In the genomic region with DNA sequence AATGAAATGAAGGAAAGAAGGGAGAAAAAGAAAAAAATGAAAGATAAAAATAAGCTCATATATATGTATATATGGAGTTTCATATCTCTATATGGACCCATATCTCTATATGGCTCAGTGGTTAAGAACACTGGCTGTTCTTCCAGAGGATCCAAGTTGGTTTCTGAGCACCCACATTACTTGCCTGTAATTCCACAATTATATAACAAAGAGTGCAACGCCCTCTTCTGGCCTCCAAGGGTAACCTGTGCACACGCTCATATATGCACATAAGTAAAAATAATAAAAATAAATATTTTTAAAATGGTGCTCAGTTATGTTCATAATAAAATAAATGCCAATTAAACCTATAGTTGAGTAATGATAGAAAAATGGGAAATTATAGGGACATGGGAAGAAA, we compare ENCODE assay signal across 21 mouse cellular contexts. TPM values are rescaled to one million over a fixed set of nuclear protein-coding genes. Genes with fewer than 3 reads are reported as not detected.
DNase-seq lines count a peak whose midpoint lies in the region; ATAC-seq and TF ChIP-seq lines count a peak whose summit lies in the region.
"Had no signal": no experiment of that assay in that cellular context is flagged by ENCODE, and none has a peak within 500 bp of the region (broad histone marks: within the 10 kb centered on the region; RNA-seq: fewer than 3 reads in every experiment).

No protein-coding gene starts in this region.

- H3K9me3 ChIP-seq in lung, postnatal 0 days (ENCODE audit: low read length) = no peaks in the 10 kb centered on the region
- H3K9me3 ChIP-seq in MEL (replicated peaks; ENCODE audit: insufficient read depth, low read length) = no peaks in the 10 kb centered on the region
- H3K9me3 ChIP-seq in stomach, postnatal 0 days (ENCODE audit: control insufficient read depth, low read length) = no peaks in the 10 kb centered on the region
- H3K9me3 ChIP-seq in forebrain, embryonic 12.5 days = no peaks in the 10 kb centered on the region
- H3K9me3 ChIP-seq: embryonic facial prominence, embryonic 15.5 days; forebrain, embryonic 13.5 days; intestine, embryonic 15.5 days; limb, embryonic 10.5 days; neural tube, embryonic 12.5 days had no signal

- H3K27me3 ChIP-seq in heart, adult 2 months (ENCODE audit: control insufficient read depth, insufficient read depth, low read length) = no peaks in the 10 kb centered on the region
- H3K27me3 ChIP-seq in lung, postnatal 0 days (replicated peaks; ENCODE audit: insufficient read depth, low read length) = no peaks in the 10 kb centered on the region
- no peaks in the 10 kb centered on the region for H3K27me3 ChIP-seq in MEL (ENCODE audit: control insufficient read depth in 1 of 2, insufficient read depth in 2 of 2, low read length in 2 of 2)
- no peaks in the 10 kb centered on the region for H3K27me3 ChIP-seq in stomach, postnatal 0 days (ENCODE audit: control insufficient read depth, insufficient read depth, low read length)
- no peaks in the 10 kb centered on the region for H3K27me3 ChIP-seq in forebrain, embryonic 12.5 days
- H3K27me3 ChIP-seq: embryonic facial prominence, embryonic 15.5 days; forebrain, embryonic 13.5 days; intestine, embryonic 15.5 days; neural tube, embryonic 12.5 days had no signal

- H3K4me1 ChIP-seq in heart, adult 2 months (ENCODE audit: control insufficient read depth, insufficient read depth, low read length) = peaks cover 5% of the 10 kb centered on the region
- no peaks in the 10 kb centered on the region for H3K4me1 ChIP-seq in lung, postnatal 0 days (ENCODE audit: insufficient read depth, low read depth, low read length)
- no peaks in the 10 kb centered on the region for H3K4me1 ChIP-seq in lung, adult 2 months (ENCODE audit: control insufficient read depth, insufficient read depth, low read length)
- H3K4me1 ChIP-seq in MEL (ENCODE audit: control insufficient read depth in 1 of 2, insufficient read depth in 2 of 2, low read length in 2 of 2) = peaks cover 2 to 10% of the 10 kb centered on the region in 2 experiments; a peak in 2 of 4 replicates
- H3K4me1 ChIP-seq in stomach, postnatal 0 days (replicated peaks; ENCODE audit: control insufficient read depth, insufficient read depth) = no peaks in the 10 kb centered on the region
- H3K4me1 ChIP-seq in forebrain, embryonic 12.5 days = peaks cover 10% of the 10 kb centered on the region
- H3K4me1 ChIP-seq: forebrain, embryonic 13.5 days; neural tube, embryonic 12.5 days had no signal

- H3K9ac ChIP-seq in heart, adult 2 months (ENCODE audit: low read depth, low read length) = no peak overlapping the region
- no peak overlapping the region for H3K9ac ChIP-seq in lung, postnatal 0 days (replicated peaks; ENCODE audit: low read depth)
- H3K9ac ChIP-seq in MEL (ENCODE audit: control insufficient read depth, low read depth, low read length, poor library complexity, severe bottlenecking) = no peak overlapping the region
- H3K9ac ChIP-seq in stomach, postnatal 0 days (ENCODE audit: low read length) = no peak overlapping the region
- H3K9ac ChIP-seq in forebrain, embryonic 12.5 days = no peak overlapping the region
- H3K9ac ChIP-seq: embryonic facial prominence, embryonic 15.5 days; forebrain, embryonic 13.5 days; intestine, embryonic 15.5 days; neural tube, embryonic 12.5 days had no signal

- no peak for TF ChIP-seq POLR2A in heart, adult 2 months (IDR thresholded peaks at IDR 0.05; ENCODE audit: insufficient read depth, low read depth, low read length)
- no peak for TF ChIP-seq POLR2A in lung, adult 2 months (IDR thresholded peaks at IDR 0.05; ENCODE audit: borderline replicate concordance, extremely low read depth, low read depth, low read length)
- no peak for TF ChIP-seq POLR2A in MEL (IDR thresholded peaks at IDR 0.05; ENCODE audit: control insufficient read depth in 1 of 2, insufficient read depth in 1 of 2, low read depth in 1 of 2, low read length in 2 of 2, poor library complexity in 1 of 2)

- DNase-seq in heart, adult 2 months = no peak
- DNase-seq in heart, adult 11 months = no peak
- peak; percentile 45 for DNase-seq in lung, postnatal 0 days (ENCODE audit: low spot score)
- DNase-seq in lung, adult 2 months = no peak
- DNase-seq in MEL (ENCODE audit: low read depth, low spot score) = peak; percentile 41
- DNase-seq in stomach, postnatal 0 days (ENCODE audit: low spot score) = no peak
- DNase-seq: adrenal gland, adult 2 months; cerebellum, adult 8-10 months; heart, adult 18-20 months; kidney, postnatal 36 days; layer of hippocampus, postnatal 36 days; lung, adult 18-20 months; thymus, postnatal 25 days had no signal

- TF ChIP-seq RAD21 in MEL (IDR thresholded peaks at IDR 0.05; ENCODE audit: low read depth, low read length) = peak; percentile 49

- ATAC-seq in lung, postnatal 0 days = no peak
- ATAC-seq in stomach, postnatal 0 days (ENCODE audit: low FRiP score, low TSS enrichment) = no peak
- ATAC-seq in forebrain, embryonic 12.5 days (ENCODE audit: low FRiP score) = no peak
- ATAC-seq: forebrain, embryonic 13.5 days; intestine, embryonic 15.5 days; midbrain, embryonic 16.5 days had no signal

- TF ChIP-seq CTCF in heart, adult 2 months (IDR thresholded peaks at IDR 0.05) = peak; percentile 49
- peak; percentile 48 for TF ChIP-seq CTCF in lung, postnatal 0 days (IDR thresholded peaks at IDR 0.05)
- TF ChIP-seq CTCF in lung, adult 2 months (IDR thresholded peaks at IDR 0.05; ENCODE audit: insufficient read depth, low read length) = no peak
- TF ChIP-seq CTCF in MEL (IDR thresholded peaks at IDR 0.05 in 2 of 3, conservative IDR thresholded peaks at IDR 0.05 in 1 of 3; ENCODE audit: control insufficient read depth in 1 of 3, insufficient read depth in 1 of 3, low read depth in 2 of 3, low read length in 3 of 3, poor library complexity in 1 of 3, severe bottlenecking in 1 of 3) = peak; percentile 13 to 41 (median 23); a peak in 4 of 6 replicates
- peak; percentile 50 for TF ChIP-seq CTCF in stomach, postnatal 0 days (IDR thresholded peaks at IDR 0.05; ENCODE audit: low read depth)

- H3K36me3 ChIP-seq in heart, adult 2 months (ENCODE audit: control insufficient read depth, insufficient read depth, low read length) = no peaks in the 10 kb centered on the region
- H3K36me3 ChIP-seq in lung, postnatal 0 days (ENCODE audit: insufficient read depth, low read length) = no peaks in the 10 kb centered on the region
- peaks cover 0 to 9% of the 10 kb centered on the region in 2 experiments; a peak in 2 of 4 replicates for H3K36me3 ChIP-seq in MEL (ENCODE audit: control insufficient read depth in 1 of 2, insufficient read depth in 2 of 2, low read length in 2 of 2)
- H3K36me3 ChIP-seq in stomach, postnatal 0 days (ENCODE audit: control insufficient read depth, insufficient read depth, low read length) = no peaks in the 10 kb centered on the region
- H3K36me3 ChIP-seq in forebrain, embryonic 12.5 days (replicated peaks) = no peaks in the 10 kb centered on the region
- H3K36me3 ChIP-seq: embryonic facial prominence, embryonic 15.5 days; intestine, embryonic 15.5 days; limb, embryonic 10.5 days; neural tube, embryonic 12.5 days had no signal

- no peaks in the 10 kb centered on the region for H3K79me2 ChIP-seq in heart, adult 2 months (replicated peaks; ENCODE audit: control insufficient read depth, insufficient read depth, low read length)
- no peaks in the 10 kb centered on the region for H3K79me2 ChIP-seq in MEL (ENCODE audit: control insufficient read depth, insufficient read depth, low read length, poor library complexity)

- H3K4me3 ChIP-seq in heart, adult 2 months = no peak overlapping the region
- H3K4me3 ChIP-seq in lung, postnatal 0 days (ENCODE audit: low read depth, low read length) = no peak overlapping the region
- H3K4me3 ChIP-seq in lung, adult 2 months (replicated peaks; ENCODE audit: extremely low read depth, low read depth, low read length) = no peak overlapping the region
- H3K4me3 ChIP-seq in MEL (ENCODE audit: control insufficient read depth in 1 of 2, insufficient read depth in 1 of 2, low read depth in 2 of 2, low read length in 2 of 2) = no peak overlapping the region
- H3K4me3 ChIP-seq in stomach, postnatal 0 days (ENCODE audit: low read depth, low read length) = no peak overlapping the region
- no peak overlapping the region for H3K4me3 ChIP-seq in forebrain, embryonic 12.5 days (replicated peaks)
- H3K4me3 ChIP-seq: embryonic facial prominence, embryonic 15.5 days; forebrain, embryonic 13.5 days; intestine, embryonic 15.5 days; limb, embryonic 10.5 days; neural tube, embryonic 12.5 days had no signal

- no peak for TF ChIP-seq EP300 in heart, adult 2 months (IDR thresholded peaks at IDR 0.05; ENCODE audit: insufficient read depth, low read depth, low read length)
- TF ChIP-seq EP300 in lung, postnatal 0 days (IDR thresholded peaks at IDR 0.05) = no peak
- TF ChIP-seq EP300 in MEL (IDR thresholded peaks at IDR 0.05; ENCODE audit: low read depth in 1 of 2, low read length in 2 of 2) = no peak
- TF ChIP-seq EP300 in stomach, postnatal 0 days (optimal IDR thresholded peaks at IDR 0.05) = no peak

- 81% methylated on average over 2 of the region's 2 CpGs for WGBS in heart, adult 2 months
- WGBS in lung, postnatal 0 days = 82% methylated on average over 2 of the region's 2 CpGs
- 74% methylated on average over 2 of the region's 2 CpGs for WGBS in lung, adult 2 months
- WGBS in stomach, postnatal 0 days = 84% methylated on average over 2 of the region's 2 CpGs
- WGBS in forebrain, embryonic 12.5 days = 89% methylated on average over 2 of the region's 2 CpGs

- H3K4me2 ChIP-seq in lung, postnatal 0 days (replicated peaks; ENCODE audit: low read depth, low read length) = no peak overlapping the region
- no peak overlapping the region for H3K4me2 ChIP-seq in stomach, postnatal 0 days (replicated peaks; ENCODE audit: low read depth)
- H3K4me2 ChIP-seq in forebrain, embryonic 12.5 days = no peak overlapping the region
- H3K4me2 ChIP-seq: embryonic facial prominence, embryonic 15.5 days; forebrain, embryonic 13.5 days; intestine, embryonic 15.5 days; neural tube, embryonic 12.5 days had no signal

- intact Hi-C loops in heart, adult 2 months (cut with DNase I) = loop anchor here (5.0 to 10.0 kb wide), 2 partner anchors 282 to 445 kb away; no protein-coding TSS in a partner anchor

- H3K27ac ChIP-seq in heart, adult 2 months = no peak overlapping the region
- H3K27ac ChIP-seq in lung, postnatal 0 days (ENCODE audit: low read length) = no peak overlapping the region
- H3K27ac ChIP-seq in MEL (ENCODE audit: control insufficient read depth, low read depth, low read length) = no peak overlapping the region
- no peak overlapping the region for H3K27ac ChIP-seq in stomach, postnatal 0 days (replicated peaks)
- no peak overlapping the region for H3K27ac ChIP-seq in forebrain, embryonic 12.5 days
- H3K27ac ChIP-seq: embryonic facial prominence, embryonic 15.5 days; forebrain, embryonic 13.5 days; intestine, embryonic 15.5 days; limb, embryonic 10.5 days; macrophage; neural tube, embryonic 12.5 days had no signal

RNA-seq across cellular contexts. Expression of a gene that starts 11.9 kb away (rescaled TPM):
- total RNA-seq in heart, adult 2 months (2021) = 100 to 1,000 TPM in 1 of 2 experiments, 10 to 100 TPM in 1; 85.8 to 101 TPM
- polyA plus RNA-seq in heart, adult 2 months (2012; rRNA removed) = 70.1 and 94.1 TPM in 2 replicates
- polyA plus RNA-seq in lung, postnatal 0 days (2015; fragmentation: Nextera tagmentation; extraction: Ambion mirVana) = 79.3 and 81.1 TPM in 2 replicates
- 69.3 and 73.6 TPM in 2 replicates for polyA plus RNA-seq in lung, adult 2 months (2012; rRNA removed)
- 41.0 and 47.3 TPM in 2 replicates for total RNA-seq in MEL (2012; rRNA removed)
- 10 to 100 TPM; 50.0 to 86.3 TPM for polyA plus RNA-seq in MEL (2012; ENCODE audit: insufficient read depth in 1 of 2, insufficient read length in 2 of 2, low read depth in 1 of 2, low replicate concordance in 2 of 2, missing spikeins in 1 of 2)
- polyA plus RNA-seq in stomach, postnatal 0 days (2015; fragmentation: Nextera tagmentation; extraction: Ambion mirVana) = 141 and 150 TPM in 2 replicates
- 68.0 and 68.6 TPM in 2 replicates for polyA plus RNA-seq in forebrain, embryonic 12.5 days (2016; fragmentation: Nextera tagmentation; extraction: Ambion mirVana)

RNA-seq across cellular contexts. Expression of a gene that starts 41.5 kb away (rescaled TPM):
- total RNA-seq in heart, adult 2 months (2021) = 1 to 10 TPM; 5.0 to 6.2 TPM
- polyA plus RNA-seq in heart, adult 2 months (2012; rRNA removed) = 5.3 and 5.6 TPM in 2 replicates
- 19.3 and 20.1 TPM in 2 replicates for polyA plus RNA-seq in lung, postnatal 0 days (2015; fragmentation: Nextera tagmentation; extraction: Ambion mirVana)
- 12.3 and 14.1 TPM in 2 replicates for polyA plus RNA-seq in lung, adult 2 months (2012; rRNA removed)
- total RNA-seq in MEL (2012; rRNA removed) = 75.1 and 86.4 TPM in 2 replicates
- polyA plus RNA-seq in MEL (2012; ENCODE audit: insufficient read depth in 1 of 2, insufficient read length in 2 of 2, low read depth in 1 of 2, low replicate concordance in 2 of 2, missing spikeins in 1 of 2) = 100 to 1,000 TPM in 1 of 2 experiments, not detected in 1; 122 TPM
- 26.0 and 27.7 TPM in 2 replicates for polyA plus RNA-seq in stomach, postnatal 0 days (2015; fragmentation: Nextera tagmentation; extraction: Ambion mirVana)
- polyA plus RNA-seq in forebrain, embryonic 12.5 days (2016; fragmentation: Nextera tagmentation; extraction: Ambion mirVana) = 42.1 and 43.8 TPM in 2 replicates

Comparison
In these comparisons a context has a peak if more than half of its experiments do, and no peak if none do; other contexts are left out.
1. DNase-seq: peak in lung, postnatal 0 days (single experiment) and MEL (single experiment); none in heart, adult 2 months (0 of 2), heart, adult 11 months (single experiment), lung, adult 2 months (single experiment) and stomach, postnatal 0 days (single experiment).